ENCODE assay signal across 9 mouse cellular contexts in genomic region chr8:70718297-70718696, GRCm38 (mm10). TPM values are rescaled to one million over a fixed set of nuclear protein-coding genes. Genes with fewer than 3 reads are reported as not detected.
A peak's percentile ranks its signal among the peaks of the same experiment; 100 is the strongest.
DNase-seq lines count a peak whose midpoint lies in the region; ATAC-seq and TF ChIP-seq lines count a peak whose summit lies in the region.
"Had no signal": no experiment of that assay in that cellular context is flagged by ENCODE, and none has a peak within 500 bp of the region (broad histone marks: within the 10 kb centered on the region; RNA-seq: fewer than 3 reads in every experiment).

Gm3336 (plus strand) TSS chr8:70718543.

- peak; percentile 42 for ATAC-seq in forebrain, embryonic 13.5 days
- no peak for ATAC-seq in kidney, embryonic 14.5 days (ENCODE audit: low FRiP score, low TSS enrichment)
- peak; percentile 11; the same call in 1 of the 2 replicates for ATAC-seq in lung, embryonic 14.5 days (ENCODE audit: insufficient read depth)
- no peak for ATAC-seq in neural tube, embryonic 15.5 days (ENCODE audit: low FRiP score)

- H3K36me3 ChIP-seq in forebrain, embryonic 13.5 days (ENCODE audit: poor library complexity, severe bottlenecking) = no peaks in the 10 kb centered on the region
- H3K36me3 ChIP-seq in kidney, embryonic 14.5 days (ENCODE audit: control insufficient read depth, insufficient read depth, low read length) = no peaks in the 10 kb centered on the region
- H3K36me3 ChIP-seq in lung, embryonic 14.5 days (ENCODE audit: insufficient read depth) = no peaks in the 10 kb centered on the region
- no peaks in the 10 kb centered on the region for H3K36me3 ChIP-seq in neural tube, embryonic 15.5 days

- 2% methylated on average over 18 of the region's 19 CpGs for WGBS in forebrain, embryonic 13.5 days
- 6% methylated on average over 19 of the region's 19 CpGs for WGBS in kidney, embryonic 14.5 days
- 2% methylated on average over 19 of the region's 19 CpGs for WGBS in lung, embryonic 14.5 days
- WGBS in neural tube, embryonic 15.5 days = 4% methylated on average over 19 of the region's 19 CpGs

- TF ChIP-seq POLR2A in bone marrow macrophage, adult 2 months (IDR thresholded peaks at IDR 0.05; ENCODE audit: borderline replicate concordance, low read depth, low read length) = no peak

- no peaks in the 10 kb centered on the region for H3K9me3 ChIP-seq in forebrain, embryonic 13.5 days (replicated peaks)
- H3K9me3 ChIP-seq in kidney, embryonic 14.5 days (ENCODE audit: control insufficient read depth, low read length) = no peaks in the 10 kb centered on the region
- no peaks in the 10 kb centered on the region for H3K9me3 ChIP-seq in lung, embryonic 14.5 days (ENCODE audit: low read depth, low read length)
- no peaks in the 10 kb centered on the region for H3K9me3 ChIP-seq in neural tube, embryonic 15.5 days (replicated peaks)

- peaks cover 12% of the 10 kb centered on the region for H3K4me1 ChIP-seq in bone marrow macrophage, adult 2 months (ENCODE audit: control insufficient read depth, insufficient read depth, low read length)
- H3K4me1 ChIP-seq in forebrain, embryonic 13.5 days = peaks cover 3% of the 10 kb centered on the region; the same call in 1 of the 2 replicates
- no peaks in the 10 kb centered on the region for H3K4me1 ChIP-seq in kidney, embryonic 14.5 days (ENCODE audit: control insufficient read depth, insufficient read depth, low read length)
- no peaks in the 10 kb centered on the region for H3K4me1 ChIP-seq in lung, embryonic 14.5 days (ENCODE audit: insufficient read depth)
- H3K4me1 ChIP-seq in neural tube, embryonic 15.5 days = no peaks in the 10 kb centered on the region

- peak within 1 kb of the TSS; percentile 27; the same call in 1 of the 2 replicates for H3K4me2 ChIP-seq in forebrain, embryonic 13.5 days
- H3K4me2 ChIP-seq in kidney, embryonic 14.5 days (replicated peaks; ENCODE audit: low read depth, low read length) = 0 out of 2 replicates have a peak within 1 kb of the TSS, but pooled peaks have one; percentile 5
- H3K4me2 ChIP-seq in lung, embryonic 14.5 days = no peak within 1 kb of the TSS
- peak within 1 kb of the TSS; percentile 29 for H3K4me2 ChIP-seq in neural tube, embryonic 15.5 days

- H3K4me3 ChIP-seq in bone marrow macrophage, adult 2 months (ENCODE audit: insufficient read depth, low read length) = no peak within 1 kb of the TSS
- no peak within 1 kb of the TSS for H3K4me3 ChIP-seq in forebrain, embryonic 13.5 days
- H3K4me3 ChIP-seq in kidney, embryonic 14.5 days (ENCODE audit: low read length) = no peak within 1 kb of the TSS
- no peak within 1 kb of the TSS for H3K4me3 ChIP-seq in lung, embryonic 14.5 days (ENCODE audit: low read depth, low read length)
- H3K4me3 ChIP-seq in neural tube, embryonic 15.5 days (replicated peaks) = no peak within 1 kb of the TSS
- H3K4me3 ChIP-seq: myocyte had no signal

- H3K27me3 ChIP-seq in forebrain, embryonic 13.5 days = peaks cover 5% of the 10 kb centered on the region; the same call in 1 of the 2 replicates
- no peaks in the 10 kb centered on the region for H3K27me3 ChIP-seq in kidney, embryonic 14.5 days (ENCODE audit: control insufficient read depth, insufficient read depth, low read length)
- no peaks in the 10 kb centered on the region for H3K27me3 ChIP-seq in lung, embryonic 14.5 days (ENCODE audit: insufficient read depth, low read length)
- H3K27me3 ChIP-seq in neural tube, embryonic 15.5 days (replicated peaks) = peaks cover 2% of the 10 kb centered on the region; the same call in 1 of the 2 replicates

- TF ChIP-seq CTCF in bone marrow macrophage, adult 2 months (IDR thresholded peaks at IDR 0.05; ENCODE audit: low read depth, low read length) = peak; percentile 58
- TF ChIP-seq CTCF in lung, embryonic 14.5 days (IDR thresholded peaks at IDR 0.05; ENCODE audit: low read depth) = peak; percentile 89

- 0 out of 2 replicates have a peak within 1 kb of the TSS, but pooled peaks have one; percentile 30 for H3K9ac ChIP-seq in forebrain, embryonic 13.5 days
- H3K9ac ChIP-seq in kidney, embryonic 14.5 days (ENCODE audit: low read depth, low read length) = no peak within 1 kb of the TSS
- H3K9ac ChIP-seq in lung, embryonic 14.5 days = no peak within 1 kb of the TSS
- H3K9ac ChIP-seq in neural tube, embryonic 15.5 days (replicated peaks) = no peak within 1 kb of the TSS

- H3K27ac ChIP-seq in bone marrow macrophage, adult 2 months (ENCODE audit: insufficient read depth, low read depth, low read length) = no peak within 1 kb of the TSS
- H3K27ac ChIP-seq in forebrain, embryonic 13.5 days = no peak within 1 kb of the TSS
- H3K27ac ChIP-seq in kidney, embryonic 14.5 days (ENCODE audit: low read depth, low read length) = no peak within 1 kb of the TSS
- H3K27ac ChIP-seq in lung, embryonic 14.5 days (ENCODE audit: low read depth) = no peak within 1 kb of the TSS
- H3K27ac ChIP-seq in neural tube, embryonic 15.5 days (replicated peaks) = no peak within 1 kb of the TSS

- DNase-seq in layer of hippocampus, postnatal 10 days (ENCODE audit: low spot score in 2 of 2) = peak; percentile 53 to 72
- no peak for DNase-seq in layer of hippocampus, postnatal 14 days (ENCODE audit: low spot score in 2 of 2)
- peak; percentile 61 for DNase-seq in lung, embryonic 14.5 days
- peak; percentile 71 to 86 for DNase-seq in thymus, postnatal 10 days (ENCODE audit: low spot score in 2 of 2)

RNA-seq across cellular contexts. Expression of gene Gm3336, which starts in this region (rescaled TPM):
- not detected for total RNA-seq in layer of hippocampus, postnatal 10 days (2021)
- total RNA-seq in layer of hippocampus, postnatal 14 days (2021) = not detected
- not detected in 2 replicates for polyA plus RNA-seq in bone marrow macrophage, adult 2 months (2012; ENCODE audit: insufficient read depth, insufficient read length, missing spikeins)
- polyA plus RNA-seq in forebrain, embryonic 13.5 days (2015; fragmentation: Nextera tagmentation; extraction: Ambion mirVana) = not detected in 2 replicates
- polyA plus RNA-seq in kidney, embryonic 14.5 days (2014; fragmentation: Nextera tagmentation; extraction: Ambion mirVana) = 0.23 and 0.73 TPM in 2 replicates
- not detected in 2 replicates for polyA plus RNA-seq in lung, embryonic 14.5 days (2014; fragmentation: Nextera tagmentation; extraction: Ambion mirVana)
- polyA plus RNA-seq in neural tube, embryonic 15.5 days (2015; fragmentation: Nextera tagmentation; extraction: Ambion mirVana) = not detected in 2 replicates

Comparison
In these comparisons a context has a peak if more than half of its experiments do, and no peak if none do; other contexts are left out.
1. Peak in DNase-seq in layer of hippocampus, postnatal 10 days; RNA of the gene not detected or under 1 TPM.
2. Peak in ATAC-seq, H3K9ac ChIP-seq and H3K4me2 ChIP-seq in forebrain, embryonic 13.5 days; RNA of the gene not detected or under 1 TPM.
3. Peak in DNase-seq and ATAC-seq in lung, embryonic 14.5 days; RNA of the gene not detected or under 1 TPM.
4. DNase-seq: peak in thymus, postnatal 10 days (2 of 2); none in layer of hippocampus, postnatal 14 days (0 of 2).